Mouse (Mus musculus) CH12.LX (cell line): ENCODE results near the gene Kri1. TPM values are rescaled to one million over a fixed set of nuclear protein-coding genes. Genes with fewer than 3 reads are reported as not detected.

Experiments used
- DNase-seq: peaks from one replicate; pipeline ENCODE4 v3.0.0-alpha.2; 2013; ENCODE audit errors: extremely low read depth
- H3K27ac ChIP-seq: 2 replicates; pipeline ENCODE4 v1.5.1; 2012; ENCODE audit warnings: low read depth, mild to moderate bottlenecking, control low read depth, moderate library complexity; ENCODE audit not compliant: insufficient read depth
- H3K27me3 ChIP-seq: replicated peaks from 2 replicates; pipeline ENCODE3; 2012; ENCODE audit warnings: inconsistent platforms
- H3K36me3 ChIP-seq, 2 experiments: replicated peaks in 1 of 2; 2 replicates each; pipeline versions ENCODE3 to v1.6.1; 2012; ENCODE audit warnings: inconsistent platforms in 1 of 2, low read length in 1 of 2, mild to moderate bottlenecking in 1 of 2, mixed read lengths in 1 of 2, moderate library complexity in 1 of 2; ENCODE audit not compliant: control insufficient read depth in 1 of 2, insufficient read depth in 1 of 2
- H3K4me1 ChIP-seq, 2 experiments: 2 replicates each; pipeline ENCODE4 v1.6.1; 2012; ENCODE audit warnings: inconsistent platforms in 1 of 2, moderate library complexity in 1 of 2; ENCODE audit not compliant: insufficient read depth in 2 of 2, control insufficient read depth in 1 of 2
- H3K4me2 ChIP-seq: 2 replicates; pipeline ENCODE4 v1.6.1; 2012; ENCODE audit warnings: low read depth, mild to moderate bottlenecking, control low read depth; ENCODE audit not compliant: poor library complexity, insufficient read depth, severe bottlenecking
- H3K4me3 ChIP-seq, 3 experiments: fragments of 150-350 bp in 1 of 3; sonication (generic) in 1 of 3; replicated peaks in 1 of 3; 2 replicates each; pipeline versions ENCODE3 to v1.5.1; 2011 to 2012; ENCODE audit warnings: low read depth in 2 of 3, low read length in 2 of 3, mild to moderate bottlenecking in 2 of 3, moderate library complexity in 2 of 3, control low read depth in 1 of 3, improper control_type of control experiment in 1 of 3, inconsistent platforms in 1 of 3, mixed read lengths in 1 of 3; ENCODE audit not compliant: poor library complexity in 1 of 3
- H3K79me2 ChIP-seq: replicated peaks from 2 replicates; pipeline ENCODE4 v1.6.1; 2012; ENCODE audit warnings: mild to moderate bottlenecking, moderate library complexity; ENCODE audit not compliant: control insufficient read depth, poor library complexity, insufficient read depth, severe bottlenecking; ENCODE audit errors: extremely low read depth
- H3K9ac ChIP-seq: 2 replicates; pipeline ENCODE4 v1.6.1; 2012; ENCODE audit warnings: low read depth, mild to moderate bottlenecking, control low read depth, moderate library complexity; ENCODE audit not compliant: insufficient read depth
- H3K9me3 ChIP-seq: replicated peaks from 2 replicates; pipeline ENCODE3; 2012; ENCODE audit warnings: low read length, inconsistent platforms, mixed read lengths
- CHD1 ChIP-seq: IDR thresholded peaks from 2 replicates; pipeline ENCODE4 v1.6.1; 2012; ENCODE audit warnings: low read depth, low read length, improper control_type of control experiment, inconsistent platforms
- CHD2 ChIP-seq: IDR thresholded peaks from 2 replicates; pipeline ENCODE4 v1.6.1; 2011; ENCODE audit warnings: low read length, improper control_type of control experiment
- CTCF ChIP-seq, 2 experiments: IDR thresholded peaks in 1 of 2; conservative IDR thresholded peaks in 1 of 2; 2 replicates each; pipeline ENCODE4 v1.5.1; 2011 to 2012; ENCODE audit warnings: low read depth in 2 of 2, low read length in 2 of 2, improper control_type of control experiment in 1 of 2, inconsistent platforms in 1 of 2, mild to moderate bottlenecking in 1 of 2, moderate library complexity in 1 of 2
- E2F4 ChIP-seq: IDR thresholded peaks from 2 replicates; pipeline ENCODE4 v1.6.1; 2011; ENCODE audit warnings: low read depth, low read length, improper control_type of control experiment; ENCODE audit not compliant: insufficient replicate concordance
- ELF1 ChIP-seq: IDR thresholded peaks from 2 replicates; pipeline ENCODE4 v1.6.1; 2014; ENCODE audit warnings: low read depth, mild to moderate bottlenecking, inconsistent platforms, low read length, improper control_type of control experiment
- EP300 ChIP-seq: IDR thresholded peaks from 2 replicates; pipeline ENCODE4 v1.6.1; 2011; ENCODE audit warnings: low read length, improper control_type of control experiment
- GABPA ChIP-seq: IDR thresholded peaks from 2 replicates; pipeline ENCODE4 v1.6.1; 2012; ENCODE audit warnings: low read depth, low read length, improper control_type of control experiment, inconsistent platforms; ENCODE audit not compliant: insufficient replicate concordance
- HCFC1 ChIP-seq: IDR thresholded peaks from 2 replicates; pipeline ENCODE4 v1.6.1; 2012; ENCODE audit warnings: low read depth, mild to moderate bottlenecking, inconsistent platforms, low read length, improper control_type of control experiment
- IRF4 ChIP-seq: IDR thresholded peaks from 2 replicates; pipeline ENCODE4 v1.6.1; 2014; ENCODE audit warnings: low read depth, mild to moderate bottlenecking, inconsistent platforms, low read length, improper control_type of control experiment
- JUN ChIP-seq: IDR thresholded peaks from 2 replicates; pipeline ENCODE4 v1.6.1; 2011; ENCODE audit warnings: low read depth, mild to moderate bottlenecking, low read length, improper control_type of control experiment, moderate library complexity; ENCODE audit not compliant: insufficient read depth
- KAT2A ChIP-seq: IDR thresholded peaks from 2 replicates; pipeline ENCODE4 v1.6.1; 2012; ENCODE audit warnings: low read length, improper control_type of control experiment, inconsistent platforms; ENCODE audit not compliant: insufficient replicate concordance
- MAFK ChIP-seq: IDR thresholded peaks from 2 replicates; pipeline ENCODE4 v1.6.1; 2011; ENCODE audit warnings: low read length, improper control_type of control experiment; ENCODE audit not compliant: insufficient replicate concordance
- MAX ChIP-seq: IDR thresholded peaks from 2 replicates; pipeline ENCODE4 v1.6.1; 2011; ENCODE audit warnings: low read length, improper control_type of control experiment
- MEF2A ChIP-seq: IDR thresholded peaks from 2 replicates; pipeline ENCODE4 v1.6.1; 2014; ENCODE audit warnings: low read depth, mild to moderate bottlenecking, inconsistent platforms, low read length, improper control_type of control experiment, borderline replicate concordance
- MXI1 ChIP-seq: IDR thresholded peaks from 2 replicates; pipeline ENCODE4 v1.6.1; 2011; ENCODE audit warnings: mild to moderate bottlenecking, low read depth, low read length, improper control_type of control experiment
- NRF1 ChIP-seq: IDR thresholded peaks from 2 replicates; pipeline ENCODE4 v1.6.1; 2014; ENCODE audit warnings: low read depth, mild to moderate bottlenecking, inconsistent platforms, low read length, improper control_type of control experiment, moderate library complexity
- PAX5 ChIP-seq: IDR thresholded peaks from 2 replicates; pipeline ENCODE4 v1.6.1; 2012; ENCODE audit warnings: low read length, inconsistent platforms, mixed read lengths
- POLR2AphosphoS2 ChIP-seq: IDR thresholded peaks from 2 replicates; pipeline ENCODE4 v1.6.1; 2011; ENCODE audit warnings: low read depth, low read length, improper control_type of control experiment
- RCOR1 ChIP-seq: conservative IDR thresholded peaks from 2 replicates; pipeline ENCODE4 v1.6.1; 2012; ENCODE audit warnings: low read depth, mild to moderate bottlenecking, inconsistent platforms, low read length, improper control_type of control experiment
- TBP ChIP-seq: conservative IDR thresholded peaks from 2 replicates; pipeline ENCODE4 v1.6.1; 2011; ENCODE audit warnings: low read depth, low read length, improper control_type of control experiment
- TCF12 ChIP-seq: IDR thresholded peaks from 2 replicates; pipeline ENCODE4 v1.6.1; 2014; ENCODE audit warnings: low read depth, mild to moderate bottlenecking, inconsistent platforms, low read length, improper control_type of control experiment
- UBTF ChIP-seq: IDR thresholded peaks from 2 replicates; pipeline ENCODE4 v1.6.1; 2012; ENCODE audit warnings: low read depth, mild to moderate bottlenecking, inconsistent platforms, low read length, improper control_type of control experiment, moderate library complexity
- USF2 ChIP-seq: conservative IDR thresholded peaks from 2 replicates; pipeline ENCODE4 v1.6.1; 2011; ENCODE audit warnings: low read depth, low read length, improper control_type of control experiment
- ZC3H11A ChIP-seq: IDR thresholded peaks from 2 replicates; pipeline ENCODE4 v1.6.1; 2012; ENCODE audit warnings: low read depth, mild to moderate bottlenecking, inconsistent platforms, low read length, improper control_type of control experiment
- ZMIZ1 ChIP-seq: IDR thresholded peaks from 2 replicates; pipeline ENCODE4 v1.6.1; 2012; ENCODE audit warnings: low read depth, mild to moderate bottlenecking, inconsistent platforms, low read length, improper control_type of control experiment
- dilution Hi-C: fragments of 300-500 bp; cut with MboI; formaldehyde crosslinking; loops from 2 replicates; pipeline ENCODE4 v1.14.3; 2020; ENCODE audit warnings: low sequenced_read_pairs; ENCODE audit not compliant: extremely low pct_unique_long_range_greater_than_20kb, extremely low pct_ligation_motif_present
- in situ Hi-C: fragments of 300-500 bp; cut with MboI; formaldehyde crosslinking; loops from 3 replicates; pipeline ENCODE4 v1.14.3; 2019; ENCODE audit warnings: low sequenced_read_pairs, low pct_ligation_motif_present, low pct_unique_long_range_greater_than_20kb, mixed read lengths
- polyA plus RNA-seq: library from polyadenylated mRNA; unstranded; fragments of >175 nt; gene quantifications from 2 replicates; pipeline ENCODE4 v1.2.1, GENCODE M21; 2012; ENCODE audit warnings: low read depth; ENCODE audit not compliant: insufficient read length
- total RNA-seq, 2 experiments: library from RNA; depleted of rRNA; stranded (reverse); fragments of 300-350 nt in 1 of 2; fragments of >200 nt in 1 of 2; gene quantifications; 2 replicates each; pipeline ENCODE4 v1.2.3; 2012 to 2014

Kri1 gene
- total and polyA plus RNA-seq, 3 experiments, result 28.8 to 57.1 (median 55.5) TPM

DNA sequence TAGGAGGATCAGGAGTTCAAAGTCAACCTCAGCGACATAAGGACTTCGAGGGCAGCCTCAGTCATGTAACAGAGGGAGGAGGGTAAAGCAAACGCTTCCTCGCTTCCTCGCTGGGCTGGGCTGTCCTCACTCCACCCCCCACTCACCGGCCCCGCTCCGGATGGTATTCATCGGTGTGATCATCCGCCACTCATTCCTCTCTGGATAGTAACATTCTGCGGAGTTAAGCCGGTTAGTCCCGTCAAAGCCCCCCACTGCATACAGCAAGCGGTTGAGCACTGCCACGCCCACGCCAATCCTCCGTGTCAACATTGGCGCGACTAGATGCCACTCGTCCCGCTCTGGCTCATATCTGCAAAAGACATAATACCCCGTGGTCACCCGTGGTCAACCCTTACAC, 56.2 kb downstream of the Kri1 start:
- Histone ChIP-seq H3K4me1 (peaks cover 8 to 15% of the 10 kb centered on the region in 2 experiments), H3K36me3 (peaks cover 43 to 78% of the 10 kb centered on the region in 2 experiments)
- TF ChIP-seq JUN (no peak), MAX (no peak), CHD1 (no peak), CHD2 (no peak), EP300 (no peak), USF2 (no peak), CTCF (conservative IDR thresholded peaks at IDR 0.05 in 1 of 2, IDR thresholded peaks at IDR 0.05 in 1 of 2; ENCODE audit: low read depth in 2 of 2, low read length in 2 of 2) (no peak), ZC3H11A (no peak), NRF1 (no peak), MXI1 (no peak), MEF2A (no peak), ZMIZ1 (no peak), GABPA (no peak), MAFK (no peak), HCFC1 (no peak), POLR2AphosphoS2 (no peak), ELF1 (no peak)

GRCm38 (mm10) chr9:21227342-21227741, 60.4 kb downstream of the Kri1 start:
- H3K4me2 ChIP-seq, result no peak overlapping the region
- no peak overlapping the region for H3K9ac ChIP-seq
- dilution Hi-C loops (no loop called here), in situ Hi-C loops (loop anchor here (5.0 to 10.0 kb wide), 2 partner anchors 50 to 187 kb away; partner anchors contain the start of gene Qtrt1)
- H3K9me3 ChIP-seq, result peaks cover 10% of the 10 kb centered on the region
- H3K4me1 ChIP-seq, result peaks cover 0 to 12% of the 10 kb centered on the region in 2 experiments; a peak in 2 of 4 replicates
- H3K36me3 ChIP-seq, result peaks cover 29 to 42% of the 10 kb centered on the region in 2 experiments
- TF ChIP-seq PAX5 (no peak), RCOR1 (no peak), KAT2A (no peak), POLR2AphosphoS2 (no peak), UBTF (no peak), NRF1 (no peak), MEF2A (no peak), TBP (no peak), HCFC1 (no peak), MAX (no peak), TCF12 (no peak), IRF4 (no peak), CHD2 (no peak), USF2 (no peak), GABPA (no peak), E2F4 (no peak)
- DNase-seq, result no peak
- H3K27me3 ChIP-seq, result no peaks in the 10 kb centered on the region
- no peak overlapping the region for H3K4me3 ChIP-seq
- H3K27ac ChIP-seq, result no peak overlapping the region
- no peaks in the 10 kb centered on the region for H3K79me2 ChIP-seq

More for the DNA sequence above, 56.2 kb downstream of the Kri1 start:
- dilution Hi-C loops (no loop called here), in situ Hi-C loops (no loop called here)
- Histone ChIP-seq H3K4me2 (no peak overlapping the region), H3K79me2 (peaks cover 1% of the 10 kb centered on the region), H3K4me3 (no peak overlapping the region), H3K9ac (no peak overlapping the region), H3K27me3 (no peaks in the 10 kb centered on the region), H3K27ac (no peak overlapping the region), H3K9me3 (no peaks in the 10 kb centered on the region)
- DNase-seq, result no peak
